Mouse (Mus musculus) stomach, postnatal 0 days (tissue): ENCODE measurements around the gene Nlgn1. TPM values are rescaled to one million over a fixed set of nuclear protein-coding genes. Genes with fewer than 3 reads are reported as not detected.

Experiments
- ATAC-seq: fragments of 200-750 bp; cut with Nextera tagmentation; 2 replicates; pipeline ENCODE4 v1.8.0; 2017; ENCODE audit not compliant: low FRiP score, low TSS enrichment
- DNase-seq: peaks from one replicate; pipeline ENCODE4 v3.0.0-alpha.2; 2016; ENCODE audit warnings: low spot score
- H3K27ac ChIP-seq: fragments of 300-500 bp; sonication (generic); replicated peaks from 2 replicates; pipeline ENCODE4 v1.5.1; 2014; ENCODE audit warnings: mild to moderate bottlenecking, control low read depth
- H3K27me3 ChIP-seq: fragments of 300-500 bp; sonication (generic); 2 replicates; pipeline ENCODE4 v1.6.1; 2014; ENCODE audit warnings: low read length; ENCODE audit not compliant: control insufficient read depth, insufficient read depth
- H3K36me3 ChIP-seq: fragments of 300-500 bp; sonication (generic); 2 replicates; pipeline ENCODE4 v1.6.1; 2014; ENCODE audit warnings: low read length, mixed read lengths; ENCODE audit not compliant: control insufficient read depth, insufficient read depth
- H3K4me1 ChIP-seq: fragments of 300-500 bp; sonication (generic); replicated peaks from 2 replicates; pipeline ENCODE4 v1.6.1; 2014; ENCODE audit warnings: antibody characterized with exemption; ENCODE audit not compliant: control insufficient read depth, insufficient read depth
- H3K4me2 ChIP-seq: fragments of 300-500 bp; sonication (generic); replicated peaks from 2 replicates; pipeline ENCODE4 v1.6.1; 2014; ENCODE audit warnings: low read depth, mild to moderate bottlenecking, control low read depth, moderate library complexity
- H3K4me3 ChIP-seq: fragments of 300-500 bp; sonication (generic); 2 replicates; pipeline ENCODE4 v1.5.1; 2014; ENCODE audit warnings: low read depth, low read length, control low read depth
- H3K9ac ChIP-seq: fragments of 300-500 bp; sonication (generic); 2 replicates; pipeline ENCODE4 v1.6.1; 2014; ENCODE audit warnings: mild to moderate bottlenecking, low read length, control low read depth, mixed read lengths
- H3K9me3 ChIP-seq: fragments of 300-500 bp; sonication (generic); 2 replicates; pipeline ENCODE4 v1.6.1; 2016; ENCODE audit warnings: low read length; ENCODE audit not compliant: control insufficient read depth
- CTCF ChIP-seq: IDR thresholded peaks from 2 replicates; pipeline ENCODE4 v1.5.1; 2016; ENCODE audit warnings: antibody characterized with exemption, low read depth, mild to moderate bottlenecking, moderate library complexity
- EP300 ChIP-seq: optimal IDR thresholded peaks from 2 replicates; pipeline ENCODE3; 2016; ENCODE audit warnings: antibody characterized with exemption
- WGBS: fragments of 180-500 bp; shearing (Covaris S2); extraction: QIAGEN DNeasy Blood & Tissue Kit; methylation state at CpG from one replicate; pipeline ENCODE4 v1.1.7; 2014; 5-methylcytosine and 5-hydroxymethylcytosine counted together
- polyA plus RNA-seq: library from polyadenylated mRNA; unstranded; fragments of >200 nt; fragmentation: Nextera tagmentation; extraction: Ambion mirVana; gene quantifications from 2 replicates; pipeline ENCODE4 v1.2.1, GENCODE M21; 2015

Gene Nlgn1
- polyA plus RNA-seq, 1 experiment from 2014 or later, result 0.41 TPM

DNA sequence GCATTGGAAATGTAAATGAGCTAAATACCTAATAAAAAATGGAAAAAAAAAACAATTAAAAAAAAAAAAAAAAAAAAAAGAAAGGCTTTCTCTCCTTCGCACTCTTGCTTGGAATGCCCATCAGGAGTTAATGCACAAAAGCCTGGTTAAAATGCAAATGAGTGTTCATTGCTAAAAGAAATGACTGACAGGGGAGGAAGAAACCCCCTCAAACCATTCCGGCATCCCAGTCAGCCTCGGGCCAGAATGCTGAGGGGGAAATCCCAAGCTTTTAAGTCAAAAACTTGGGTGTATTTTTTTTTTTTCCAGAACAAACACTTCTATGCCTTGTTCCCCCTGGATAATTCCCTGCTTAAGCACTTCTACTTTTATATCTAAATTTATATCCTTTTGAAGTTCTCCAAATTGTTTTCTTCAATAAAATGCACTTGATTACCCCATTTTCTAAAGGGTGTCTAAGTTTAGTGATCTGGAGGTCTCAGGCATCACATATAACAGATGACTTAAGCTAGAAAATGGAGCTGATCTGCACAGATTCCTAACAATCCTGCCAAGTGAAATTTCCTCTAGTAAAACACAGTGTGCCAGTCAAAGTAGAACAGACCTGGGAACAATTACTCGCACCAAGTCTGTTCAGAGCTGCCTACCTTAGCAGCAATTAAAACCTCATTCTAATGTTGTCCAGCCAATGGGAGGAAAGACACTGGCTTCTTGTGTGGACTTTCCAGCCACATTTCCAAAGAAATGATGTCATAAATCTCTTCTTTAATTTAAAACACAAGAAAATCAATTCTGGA is 686.2 kb downstream of the Nlgn1 start:
- TF ChIP-seq CTCF (no peak), EP300 (no peak)
- H3K27ac ChIP-seq, result no peak overlapping the region

GRCm38 (mm10) chr3:25629198-25629597 is 703.1 kb downstream of the Nlgn1 start:
- no peak for DNase-seq
- no peak for ATAC-seq
- no peak overlapping the region for H3K27ac ChIP-seq
- no peak for TF ChIP-seq CTCF
- no peak for TF ChIP-seq EP300
- H3K27me3 ChIP-seq, result no peaks in the 10 kb centered on the region
- H3K4me1 ChIP-seq, result no peaks in the 10 kb centered on the region
- H3K9me3 ChIP-seq, result no peaks in the 10 kb centered on the region
- no peak overlapping the region for H3K4me2 ChIP-seq
- H3K4me3 ChIP-seq, result no peak overlapping the region
- H3K36me3 ChIP-seq, result no peaks in the 10 kb centered on the region
- no peak overlapping the region for H3K9ac ChIP-seq
- 87% methylated on average over 2 of the region's 2 CpGs for WGBS

More for the DNA sequence above, 686.2 kb downstream of the Nlgn1 start:
- Histone ChIP-seq H3K4me3 (no peak overlapping the region), H3K4me2 (no peak overlapping the region), H3K36me3 (no peaks in the 10 kb centered on the region), H3K9ac (no peak overlapping the region), H3K27me3 (no peaks in the 10 kb centered on the region), H3K9me3 (no peaks in the 10 kb centered on the region), H3K4me1 (no peaks in the 10 kb centered on the region)
- no peak for DNase-seq
- ATAC-seq, result no peak
- WGBS, result 87% methylated on average over 4 of the region's 4 CpGs

DNA sequence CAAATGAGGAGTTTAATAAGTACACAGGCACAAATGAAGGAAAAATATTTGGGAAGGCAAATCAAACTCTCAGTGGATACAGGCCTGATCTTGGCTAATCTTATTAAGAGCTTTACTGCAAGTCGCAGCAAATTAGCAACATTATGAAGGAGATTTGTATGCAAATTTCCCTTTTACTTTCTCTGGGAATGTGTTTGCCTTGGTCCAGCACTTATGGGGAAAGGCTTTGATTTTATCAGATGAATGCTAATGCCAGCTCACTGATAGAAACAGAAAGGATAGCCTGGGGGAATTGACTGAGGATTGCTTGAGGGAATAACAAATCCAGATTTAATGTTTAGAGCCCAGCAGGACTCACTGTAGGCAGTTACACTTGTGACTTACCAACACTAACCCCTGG is 725.7 kb downstream of the Nlgn1 start:
- H3K4me2 ChIP-seq, result no peak overlapping the region
- ATAC-seq (no peak), DNase-seq (no peak)
- H3K9ac ChIP-seq, result no peak overlapping the region
- H3K4me1 ChIP-seq, result no peaks in the 10 kb centered on the region
- no peaks in the 10 kb centered on the region for H3K27me3 ChIP-seq
- 50% methylated on average over 1 of the region's 1 CpGs for WGBS
- no peak overlapping the region for H3K4me3 ChIP-seq
- TF ChIP-seq CTCF, result no peak
- TF ChIP-seq EP300, result no peak
- H3K27ac ChIP-seq, result no peak overlapping the region
- H3K36me3 ChIP-seq, result no peaks in the 10 kb centered on the region
- no peaks in the 10 kb centered on the region for H3K9me3 ChIP-seq

GRCm38 (mm10) chr3:25597513-25597912 is 734.7 kb downstream of the Nlgn1 start:
- H3K4me3 ChIP-seq, result no peak overlapping the region
- WGBS, result 54% methylated on average over 5 of the region's 5 CpGs
- no peak overlapping the region for H3K27ac ChIP-seq

GRCm38 (mm10) chr3:25575526-25575925 is 756.7 kb downstream of the Nlgn1 start:
- no peak overlapping the region for H3K4me3 ChIP-seq
- H3K36me3 ChIP-seq, result no peaks in the 10 kb centered on the region
- no peaks in the 10 kb centered on the region for H3K27me3 ChIP-seq
- H3K4me1 ChIP-seq, result no peaks in the 10 kb centered on the region
- WGBS, result 61% methylated on average over 5 of the region's 5 CpGs
- no peak for TF ChIP-seq CTCF
- no peak for TF ChIP-seq EP300
- no peak overlapping the region for H3K9ac ChIP-seq
- ATAC-seq, result no peak
- no peak overlapping the region for H3K27ac ChIP-seq
- no peak for DNase-seq
- H3K4me2 ChIP-seq, result no peak overlapping the region
- no peaks in the 10 kb centered on the region for H3K9me3 ChIP-seq

More at GRCm38 (mm10) chr3:25597513-25597912, 734.7 kb downstream of the Nlgn1 start:
- H3K36me3 ChIP-seq, result no peaks in the 10 kb centered on the region
- ATAC-seq (no peak), DNase-seq (no peak)
- H3K4me2 ChIP-seq, result no peak overlapping the region
- H3K9ac ChIP-seq, result no peak overlapping the region
- no peaks in the 10 kb centered on the region for H3K9me3 ChIP-seq
- no peaks in the 10 kb centered on the region for H3K27me3 ChIP-seq
- TF ChIP-seq EP300 (no peak), CTCF (no peak)
- H3K4me1 ChIP-seq, result no peaks in the 10 kb centered on the region

GRCm38 (mm10) chr3:25574840-25575239 is 757.4 kb downstream of the Nlgn1 start:
- no peak overlapping the region for H3K9ac ChIP-seq
- H3K27ac ChIP-seq, result no peak overlapping the region
- no peaks in the 10 kb centered on the region for H3K4me1 ChIP-seq
- no peaks in the 10 kb centered on the region for H3K27me3 ChIP-seq
- no peaks in the 10 kb centered on the region for H3K9me3 ChIP-seq
- no peak overlapping the region for H3K4me2 ChIP-seq
- no peaks in the 10 kb centered on the region for H3K36me3 ChIP-seq
- ATAC-seq, result no peak
- DNase-seq, result no peak
- 74% methylated on average over 3 of the region's 3 CpGs for WGBS
- H3K4me3 ChIP-seq, result no peak overlapping the region
- TF ChIP-seq CTCF, result no peak
- no peak for TF ChIP-seq EP300
